Mouse (Mus musculus): ENCODE measurements around the gene Fcer1g. TPM values are rescaled to one million over a fixed set of nuclear protein-coding genes. Genes with fewer than 3 reads are reported as not detected.

The Fcer1g gene
- polyA plus RNA-seq, 1 experiment: 138 TPM

- peaks cover 13% of the 10 kb centered on the region for H3K27me3 ChIP-seq (ENCODE audit: control insufficient read depth, insufficient read depth, low read length)
- TF ChIP-seq POLR2A (IDR thresholded peaks at IDR 0.05; ENCODE audit: control insufficient read depth, extremely low read depth, insufficient read depth, low read length, poor library complexity): no peak
- TF ChIP-seq CTCF (IDR thresholded peaks at IDR 0.05; ENCODE audit: borderline replicate concordance, control insufficient read depth, extremely low read depth, insufficient read depth, low read length, poor library complexity): no peak
- no peak overlapping the region for H3K4me3 ChIP-seq (ENCODE audit: control insufficient read depth, insufficient read depth, low read length)
- no peaks in the 10 kb centered on the region for H3K36me3 ChIP-seq (ENCODE audit: control insufficient read depth, insufficient read depth, low read length)
- H3K27ac ChIP-seq (ENCODE audit: control insufficient read depth, insufficient read depth, low read length): no peak overlapping the region
- DNase-seq: no peak
- H3K4me1 ChIP-seq (replicated peaks; ENCODE audit: control insufficient read depth, insufficient read depth, low read length): no peaks in the 10 kb centered on the region
- 91% methylated on average over 10 of the region's 10 CpGs for WGBS
Measured at GRCm38 (mm10) chr1:171192283-171192682, 41.9 kb downstream of the Fcer1g start.

- peaks cover 8% of the 10 kb centered on the region; the same call in 1 of the 2 replicates for H3K27me3 ChIP-seq (ENCODE audit: control insufficient read depth, insufficient read depth, low read length)
- no peak overlapping the region for H3K27ac ChIP-seq (ENCODE audit: control insufficient read depth, insufficient read depth, low read length)
- no peak overlapping the region for H3K4me3 ChIP-seq (ENCODE audit: control insufficient read depth, insufficient read depth, low read length)
- H3K4me1 ChIP-seq (replicated peaks; ENCODE audit: control insufficient read depth, insufficient read depth, low read length): no peaks in the 10 kb centered on the region
- TF ChIP-seq CTCF (IDR thresholded peaks at IDR 0.05; ENCODE audit: borderline replicate concordance, control insufficient read depth, extremely low read depth, insufficient read depth, low read length, poor library complexity) (no peak), POLR2A (IDR thresholded peaks at IDR 0.05; ENCODE audit: control insufficient read depth, extremely low read depth, insufficient read depth, low read length, poor library complexity) (no peak)
- 97% methylated on average over 9 of the region's 9 CpGs for WGBS
- no peak for DNase-seq
- no peaks in the 10 kb centered on the region for H3K36me3 ChIP-seq (ENCODE audit: control insufficient read depth, insufficient read depth, low read length)
Measured at GRCm38 (mm10) chr1:171190832-171191231, 43.3 kb downstream of the Fcer1g start.

- 90% methylated on average over 14 of the region's 14 CpGs for WGBS
- peaks cover 2% of the 10 kb centered on the region; the same call in 1 of the 2 replicates for H3K27me3 ChIP-seq (ENCODE audit: control insufficient read depth, insufficient read depth, low read length)
- no peak for TF ChIP-seq CTCF (IDR thresholded peaks at IDR 0.05; ENCODE audit: borderline replicate concordance, control insufficient read depth, extremely low read depth, insufficient read depth, low read length, poor library complexity)
- no peak for TF ChIP-seq POLR2A (IDR thresholded peaks at IDR 0.05; ENCODE audit: control insufficient read depth, extremely low read depth, insufficient read depth, low read length, poor library complexity)
- no peaks in the 10 kb centered on the region for H3K4me1 ChIP-seq (replicated peaks; ENCODE audit: control insufficient read depth, insufficient read depth, low read length)
- no peaks in the 10 kb centered on the region for H3K36me3 ChIP-seq (ENCODE audit: control insufficient read depth, insufficient read depth, low read length)
- H3K4me3 ChIP-seq (ENCODE audit: control insufficient read depth, insufficient read depth, low read length): no peak overlapping the region
- no peak for DNase-seq
- no peak overlapping the region for H3K27ac ChIP-seq (ENCODE audit: control insufficient read depth, insufficient read depth, low read length)
Measured at GRCm38 (mm10) chr1:171189476-171190114, 44.6 kb downstream of the Fcer1g start.

GRCm38 (mm10) chr1:171189046-171189445 is 45.1 kb downstream of the Fcer1g start:
- no peak for DNase-seq

GRCm38 (mm10) chr1:171187851-171188700 is 46.1 kb downstream of the Fcer1g start:
- no peak for DNase-seq
- no peak for TF ChIP-seq CTCF (IDR thresholded peaks at IDR 0.05; ENCODE audit: borderline replicate concordance, control insufficient read depth, extremely low read depth, insufficient read depth, low read length, poor library complexity)
- no peak for TF ChIP-seq POLR2A (IDR thresholded peaks at IDR 0.05; ENCODE audit: control insufficient read depth, extremely low read depth, insufficient read depth, low read length, poor library complexity)
- Histone ChIP-seq H3K4me3 (ENCODE audit: control insufficient read depth, insufficient read depth, low read length) (no peak overlapping the region), H3K27me3 (ENCODE audit: control insufficient read depth, insufficient read depth, low read length) (0 out of 2 replicates have a peak, but pooled peaks cover 2% of the 10 kb centered on the region), H3K27ac (ENCODE audit: control insufficient read depth, insufficient read depth, low read length) (no peak overlapping the region), H3K36me3 (ENCODE audit: control insufficient read depth, insufficient read depth, low read length) (no peaks in the 10 kb centered on the region), H3K4me1 (replicated peaks; ENCODE audit: control insufficient read depth, insufficient read depth, low read length) (no peaks in the 10 kb centered on the region; the same call in 1 of the 2 replicates)
- WGBS: 19% methylated on average over 13 of the region's 13 CpGs

More at GRCm38 (mm10) chr1:171189046-171189445, 45.1 kb downstream of the Fcer1g start:
- Histone ChIP-seq H3K36me3 (ENCODE audit: control insufficient read depth, insufficient read depth, low read length) (no peaks in the 10 kb centered on the region), H3K4me3 (ENCODE audit: control insufficient read depth, insufficient read depth, low read length) (no peak overlapping the region), H3K4me1 (replicated peaks; ENCODE audit: control insufficient read depth, insufficient read depth, low read length) (no peaks in the 10 kb centered on the region), H3K27me3 (ENCODE audit: control insufficient read depth, insufficient read depth, low read length) (peaks cover 2% of the 10 kb centered on the region; the same call in 1 of the 2 replicates), H3K27ac (ENCODE audit: control insufficient read depth, insufficient read depth, low read length) (no peak overlapping the region)
- 85% methylated on average over 8 of the region's 8 CpGs for WGBS
- TF ChIP-seq POLR2A (IDR thresholded peaks at IDR 0.05; ENCODE audit: control insufficient read depth, extremely low read depth, insufficient read depth, low read length, poor library complexity) (no peak), CTCF (IDR thresholded peaks at IDR 0.05; ENCODE audit: borderline replicate concordance, control insufficient read depth, extremely low read depth, insufficient read depth, low read length, poor library complexity) (no peak)

- WGBS: 95% methylated on average over 8 of the region's 8 CpGs
- no peaks in the 10 kb centered on the region for H3K36me3 ChIP-seq (ENCODE audit: control insufficient read depth, insufficient read depth, low read length)
- H3K27ac ChIP-seq (ENCODE audit: control insufficient read depth, insufficient read depth, low read length): no peak overlapping the region
- no peaks in the 10 kb centered on the region; the same call in 1 of the 2 replicates for H3K4me1 ChIP-seq (replicated peaks; ENCODE audit: control insufficient read depth, insufficient read depth, low read length)
- TF ChIP-seq CTCF (IDR thresholded peaks at IDR 0.05; ENCODE audit: borderline replicate concordance, control insufficient read depth, extremely low read depth, insufficient read depth, low read length, poor library complexity) (no peak), POLR2A (IDR thresholded peaks at IDR 0.05; ENCODE audit: control insufficient read depth, extremely low read depth, insufficient read depth, low read length, poor library complexity) (no peak)
- H3K27me3 ChIP-seq (ENCODE audit: control insufficient read depth, insufficient read depth, low read length): no peaks in the 10 kb centered on the region
- H3K4me3 ChIP-seq (ENCODE audit: control insufficient read depth, insufficient read depth, low read length): no peak overlapping the region
- no peak for DNase-seq
Measured at GRCm38 (mm10) chr1:171185655-171186054, 48.5 kb downstream of the Fcer1g start.

Measured in thymus, adult 2 months (tissue).